Mouse (Mus musculus) adipocyte (in vitro differentiated cells): ENCODE results near the gene Plxdc1.

ENCODE experiments used
- DNase-seq: peaks from one replicate; pipeline ENCODE4 v3.0.0-alpha.2; 2016; ENCODE audit warnings: low spot score

The Plxdc1 gene

DNA sequence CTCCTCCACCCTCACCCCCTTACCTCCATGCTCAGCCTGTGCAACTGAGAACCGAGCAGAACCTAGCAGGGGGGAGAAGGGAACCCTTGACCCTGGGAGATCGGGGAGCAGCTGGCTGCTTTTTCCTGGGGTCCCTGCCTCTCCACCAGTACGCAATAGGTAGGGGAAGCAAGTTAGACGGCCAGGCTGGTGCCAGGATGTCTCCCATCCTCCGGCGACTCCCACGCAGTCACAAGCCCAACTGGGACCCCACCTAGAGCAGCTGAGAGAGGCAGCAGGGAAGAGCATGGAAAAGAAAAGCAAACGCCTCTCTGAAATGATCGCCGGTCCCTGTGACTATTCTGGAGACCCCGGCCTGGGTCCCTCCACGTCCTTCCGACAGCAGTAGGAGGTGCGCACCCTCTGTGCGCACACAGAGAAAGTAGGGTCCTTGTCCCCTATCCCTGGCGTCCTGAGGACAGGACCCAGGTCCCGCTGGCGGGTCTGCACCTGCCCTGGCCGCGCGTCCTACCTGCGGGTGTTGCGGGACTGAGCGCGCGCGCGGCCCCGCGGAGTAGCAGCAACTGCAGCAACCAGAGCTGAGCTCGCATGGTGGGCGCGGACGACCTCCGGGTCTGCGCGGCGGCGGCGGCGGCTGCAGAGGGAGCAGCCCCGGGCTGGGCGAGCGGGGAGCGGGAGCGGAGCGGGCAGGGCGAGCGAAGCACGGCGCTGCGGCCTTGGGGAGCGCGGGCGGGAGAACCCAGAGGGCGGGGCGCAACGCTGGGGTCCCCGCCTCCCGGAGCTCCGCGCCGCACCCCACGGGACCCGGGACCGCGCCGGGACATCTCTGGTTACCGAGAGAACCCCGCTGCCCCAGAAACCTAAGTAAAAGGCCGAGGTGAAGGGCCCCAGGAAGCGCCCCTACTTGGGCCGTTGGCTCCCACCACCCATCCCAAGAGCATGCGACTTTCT, at the start of gene Plxdc1:
Gene Plxdc1 (minus strand): TSS at position 718 of the 951 bp plus-strand sequence.
- no peak for DNase-seq

DNA sequence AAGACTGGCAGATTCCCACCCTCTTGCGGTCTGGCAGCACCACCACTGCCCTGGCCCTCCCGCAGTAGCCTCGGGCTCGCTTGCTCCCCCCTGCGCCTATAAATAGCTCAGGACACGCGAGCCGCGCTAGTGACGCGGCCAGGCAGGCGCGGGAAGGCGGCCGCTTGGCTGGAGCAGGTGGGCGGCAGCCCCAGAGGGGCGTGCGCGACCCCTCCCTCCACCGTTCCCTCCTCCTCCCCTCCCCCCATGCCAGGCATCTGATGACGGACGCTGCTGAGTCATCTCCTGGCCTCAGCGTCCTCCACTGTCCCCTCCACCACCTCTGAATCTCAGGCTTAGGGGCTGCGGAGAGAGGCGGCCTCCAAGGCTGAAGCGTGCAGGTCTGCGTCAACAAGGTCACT, 49.7 kb upstream of the Plxdc1 start:
- DNase-seq: no peak

DNA sequence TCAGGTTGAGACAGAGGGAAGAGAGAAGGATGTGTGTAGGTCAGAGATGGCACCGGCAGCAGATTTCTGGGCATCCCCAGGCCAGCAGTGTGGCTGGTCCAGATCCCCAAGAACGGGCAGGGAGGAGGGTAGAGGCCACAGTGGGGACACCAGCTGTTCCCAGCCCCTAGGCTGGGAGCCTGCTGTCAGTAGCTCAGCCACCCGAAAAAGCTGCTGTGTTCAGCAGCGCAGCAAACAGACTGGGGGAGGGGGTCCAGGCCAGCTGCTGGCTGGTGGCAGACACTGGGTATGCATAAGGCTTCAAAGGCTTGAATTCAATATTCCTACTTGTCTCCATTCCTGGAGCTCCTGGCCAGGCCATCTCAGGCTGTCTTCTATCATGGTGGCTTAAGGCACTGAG, 48.6 kb upstream of the Plxdc1 start:
- no peak for DNase-seq

DNA sequence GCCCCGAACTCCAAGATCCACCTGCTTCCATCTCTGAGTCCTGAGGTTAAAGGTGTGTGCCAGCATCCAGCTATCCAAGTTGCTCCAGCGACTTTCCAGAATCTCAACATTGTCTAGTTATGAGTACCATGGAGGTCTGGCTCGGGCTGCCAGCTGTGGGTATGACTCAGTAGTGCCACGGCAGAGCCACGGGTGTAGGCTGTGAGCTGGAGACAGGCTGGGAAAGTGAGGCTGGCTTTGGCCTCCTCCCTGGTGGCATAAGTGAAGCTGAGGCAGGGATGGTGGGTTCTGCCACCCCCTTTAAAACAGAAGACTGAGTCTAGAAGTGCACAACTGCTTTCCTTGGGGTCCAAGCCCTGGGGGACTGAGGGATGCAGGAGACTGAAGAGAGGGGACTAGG, 47.8 kb upstream of the Plxdc1 start:
- no peak for DNase-seq

DNA sequence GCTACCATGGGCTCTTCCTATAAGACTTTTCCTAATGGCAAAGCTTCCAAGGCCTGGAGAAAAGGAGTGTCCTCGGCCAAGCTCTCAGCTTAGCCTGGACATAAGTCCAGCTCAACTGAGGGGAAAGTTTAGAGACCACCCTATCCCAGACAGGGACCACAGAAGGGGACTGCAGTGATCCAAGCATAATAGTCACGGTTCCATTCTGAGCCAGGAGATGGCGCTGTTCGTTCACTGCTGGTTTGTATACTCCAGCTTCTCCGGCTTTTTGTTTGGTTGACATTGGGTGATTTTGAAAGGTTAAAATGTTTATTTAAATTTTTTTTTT, 45.2 kb upstream of the Plxdc1 start:
- DNase-seq: peak; percentile 84

DNA sequence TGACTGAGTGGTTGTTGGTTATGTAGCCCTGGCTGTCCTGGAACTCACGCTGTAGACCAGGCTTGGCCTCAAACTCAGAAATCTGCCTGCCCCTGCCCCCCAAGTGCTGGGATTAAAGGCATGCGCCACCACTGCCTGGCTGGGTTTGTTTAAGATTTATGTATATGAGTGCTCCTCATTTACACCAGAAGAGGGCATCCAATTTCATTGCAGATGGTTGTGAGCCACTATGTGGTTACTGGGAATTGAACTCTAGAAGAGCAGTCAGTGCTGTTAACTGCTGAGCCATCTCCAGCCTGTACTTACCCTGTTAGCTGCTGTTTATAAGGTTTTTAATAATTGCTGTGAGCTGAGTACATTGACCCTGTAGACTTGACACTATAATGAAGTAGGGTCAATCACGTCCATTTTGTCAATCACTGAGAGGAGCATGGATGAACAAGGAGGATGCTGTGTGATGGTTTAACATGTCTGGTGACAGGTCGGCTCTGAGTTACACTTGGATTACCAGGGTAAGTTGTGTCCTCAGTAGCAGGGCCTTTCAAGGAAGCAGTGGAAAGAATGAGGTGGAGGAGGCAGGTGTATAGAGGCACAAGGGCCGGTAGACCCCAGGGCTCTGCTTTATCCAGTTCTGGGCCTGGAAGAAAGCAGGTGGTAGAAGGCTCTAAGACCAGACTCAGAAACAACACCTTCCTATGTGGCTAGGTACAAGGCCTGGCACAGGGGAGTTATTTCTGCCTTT, 44.6 kb upstream of the Plxdc1 start:
- peak; percentile 35 for DNase-seq

DNA sequence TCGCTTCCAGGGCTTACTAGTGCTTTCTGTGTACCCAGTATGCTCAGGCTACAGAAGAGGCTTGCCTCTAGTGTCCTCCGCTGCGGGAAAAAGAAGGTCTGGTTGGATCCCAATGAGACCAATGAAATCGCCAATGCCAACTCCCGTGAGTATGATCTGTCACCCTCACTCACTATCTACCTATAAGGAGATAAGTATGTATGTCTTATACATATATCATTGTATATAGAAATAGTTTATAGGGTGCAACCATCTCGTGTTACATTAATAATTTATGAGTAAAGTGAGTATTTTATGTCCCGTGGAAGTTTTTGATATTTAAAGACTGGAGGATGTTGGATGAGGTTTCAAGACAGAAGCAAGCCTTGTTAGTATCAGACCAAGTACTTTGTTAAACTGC, 41.5 kb upstream of the Plxdc1 start:
- DNase-seq: no peak

DNA sequence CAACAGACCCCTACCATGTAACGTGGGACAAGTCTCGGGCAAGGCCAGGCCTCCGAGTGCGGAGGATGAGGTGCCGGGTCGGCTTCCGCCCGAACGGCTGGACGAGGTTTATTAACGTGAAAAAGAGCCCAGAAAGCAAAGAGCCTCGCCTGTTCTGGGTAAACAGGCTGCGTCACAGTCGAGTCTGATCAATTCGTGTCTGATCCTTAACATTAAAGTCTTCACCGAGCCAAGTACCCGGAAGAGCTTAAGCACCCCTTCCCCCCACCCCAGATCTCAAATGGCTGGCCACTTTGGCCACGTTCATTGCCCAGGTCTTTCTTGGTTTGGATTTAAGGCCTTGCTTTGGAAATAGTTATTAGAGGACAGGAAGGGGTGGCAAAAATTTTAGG, 41.0 kb upstream of the Plxdc1 start:
- peak; percentile 48 for DNase-seq

DNA sequence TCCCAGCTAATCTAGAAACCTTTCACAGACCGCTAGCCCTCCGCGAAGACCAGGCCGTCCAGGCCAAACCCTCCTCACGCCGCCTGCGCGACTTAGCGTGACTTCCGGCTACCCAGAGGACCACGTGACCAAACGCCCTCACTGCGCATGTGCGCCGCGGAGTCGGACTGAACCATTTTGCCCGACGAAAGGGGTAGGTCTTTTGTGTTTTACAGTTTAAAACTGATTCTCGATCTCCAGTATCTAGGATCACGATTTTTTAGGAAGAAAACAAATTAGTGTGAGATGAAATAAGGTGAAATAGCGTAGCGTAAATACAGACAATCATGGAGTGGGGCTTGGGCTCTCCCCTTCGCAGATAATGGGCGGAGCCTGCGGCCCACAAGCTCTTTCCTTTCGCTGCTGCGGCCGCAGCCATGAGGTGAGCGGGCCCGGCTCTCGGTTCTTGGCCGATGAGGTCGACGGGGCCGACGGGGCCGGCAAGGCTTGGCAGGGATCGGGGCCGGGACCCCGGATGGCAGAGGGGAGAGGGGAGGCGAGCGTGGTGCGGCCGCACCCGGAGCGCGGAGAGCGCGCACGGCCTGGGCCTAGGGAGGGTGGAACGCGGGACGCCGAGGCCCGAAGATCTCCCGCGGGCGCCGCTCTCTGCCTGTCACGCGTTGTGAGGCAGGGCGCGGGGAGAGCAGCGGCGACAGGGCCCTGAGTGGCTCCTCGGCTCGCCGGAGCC, 40.5 kb upstream of the Plxdc1 start, which contains the start of gene Rpl19:
Gene Rpl19 (plus strand): TSS at position 141 of the 727 bp plus-strand sequence.
- peak; percentile 95 for DNase-seq

DNA sequence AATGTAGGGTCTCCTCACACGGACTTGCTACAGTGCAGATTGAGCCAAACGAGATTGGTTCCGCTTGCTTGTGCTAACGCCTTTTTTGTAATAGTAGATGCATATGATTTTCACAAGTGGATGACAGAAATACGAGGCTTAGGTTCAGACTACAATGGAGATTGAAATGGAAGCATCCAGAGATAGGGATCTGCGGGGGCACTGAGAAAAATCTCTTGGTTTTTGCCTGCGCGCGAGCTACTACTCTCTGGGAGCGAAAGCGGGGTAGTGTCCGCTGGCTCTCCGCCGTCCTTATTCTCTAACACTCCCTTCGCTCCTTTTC, 40.0 kb upstream of the Plxdc1 start:
- DNase-seq: no peak

DNA sequence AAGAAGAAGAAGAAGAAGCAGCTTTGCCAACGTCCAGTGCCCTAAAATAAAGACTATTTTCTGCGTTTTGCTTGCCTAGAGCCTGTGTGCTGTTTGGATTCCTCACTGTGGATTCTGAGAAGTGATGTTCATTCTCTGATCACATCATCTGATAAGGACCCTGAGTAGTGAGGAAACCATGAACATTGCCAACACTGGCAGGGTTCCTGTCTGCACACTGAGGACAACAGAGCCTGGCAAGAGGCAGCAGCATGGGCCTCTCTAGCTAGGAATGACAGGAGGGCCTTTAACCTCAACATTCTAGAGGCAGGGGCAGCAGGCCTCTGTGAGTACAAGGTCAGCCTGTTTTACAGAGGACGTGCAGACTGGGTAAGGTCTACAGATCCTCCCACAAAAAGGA, 38.3 kb upstream of the Plxdc1 start:
- peak; percentile 73 for DNase-seq

DNA sequence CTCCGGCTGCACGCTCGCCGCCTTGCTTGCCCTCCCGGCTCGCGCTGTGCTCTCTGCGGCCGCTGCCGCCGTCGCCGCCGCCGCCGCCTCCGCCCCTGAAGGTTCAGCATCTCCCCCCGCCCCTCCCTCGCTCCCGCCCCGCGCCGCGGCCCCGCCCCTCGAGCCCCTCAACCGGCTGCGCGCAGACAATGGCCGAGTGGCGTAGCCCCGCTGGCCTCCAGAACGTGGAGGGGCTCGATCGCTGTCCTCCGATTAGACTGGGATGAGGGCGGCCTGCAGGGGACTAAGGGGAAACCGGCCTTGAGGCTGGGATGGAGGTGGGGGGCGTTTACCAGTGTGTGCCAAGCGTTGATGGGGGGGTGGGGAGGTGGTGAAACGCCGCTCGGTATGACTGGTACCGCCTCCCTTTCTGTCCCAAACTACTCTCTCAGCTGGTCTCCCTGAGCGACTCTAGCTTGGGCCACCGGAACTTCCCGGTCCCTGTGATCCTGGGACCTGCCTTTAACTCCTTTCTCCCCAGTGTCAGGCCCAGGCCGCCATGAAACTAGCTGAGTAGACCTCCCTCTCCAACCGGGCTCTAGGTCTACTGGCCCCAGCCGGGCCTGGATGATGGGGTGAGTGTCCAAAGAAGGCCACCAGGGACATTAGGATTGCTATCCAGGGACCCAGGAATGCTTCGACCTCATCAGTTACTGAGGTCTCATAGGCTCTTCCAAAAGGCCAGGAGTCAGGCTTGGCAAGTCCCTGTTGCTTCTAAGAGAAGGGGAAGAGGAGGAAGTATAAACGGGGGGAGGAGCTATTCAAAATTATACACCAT, 36.5 kb upstream of the Plxdc1 start, which contains the start of gene Cacnb1:
Gene Cacnb1 (minus strand): TSS at position 480 of the 817 bp plus-strand sequence.
- peak; percentile 62 for DNase-seq

DNA sequence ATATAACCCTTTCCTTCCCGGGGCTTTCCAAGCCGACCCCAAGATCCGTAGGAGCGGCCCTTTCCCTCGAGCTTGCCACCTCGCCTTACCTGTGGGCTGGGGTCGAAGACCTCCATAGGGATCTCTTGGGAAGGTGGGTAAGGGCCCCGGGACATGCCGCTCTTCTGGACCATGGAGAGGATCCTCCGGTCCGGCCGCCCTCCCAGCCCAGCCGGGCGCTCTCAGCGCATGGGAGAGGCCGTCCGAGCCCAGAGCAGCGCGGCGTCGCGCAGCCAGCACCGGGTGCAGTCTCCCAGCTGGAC, 36.0 kb upstream of the Plxdc1 start:
- DNase-seq: no peak

DNA sequence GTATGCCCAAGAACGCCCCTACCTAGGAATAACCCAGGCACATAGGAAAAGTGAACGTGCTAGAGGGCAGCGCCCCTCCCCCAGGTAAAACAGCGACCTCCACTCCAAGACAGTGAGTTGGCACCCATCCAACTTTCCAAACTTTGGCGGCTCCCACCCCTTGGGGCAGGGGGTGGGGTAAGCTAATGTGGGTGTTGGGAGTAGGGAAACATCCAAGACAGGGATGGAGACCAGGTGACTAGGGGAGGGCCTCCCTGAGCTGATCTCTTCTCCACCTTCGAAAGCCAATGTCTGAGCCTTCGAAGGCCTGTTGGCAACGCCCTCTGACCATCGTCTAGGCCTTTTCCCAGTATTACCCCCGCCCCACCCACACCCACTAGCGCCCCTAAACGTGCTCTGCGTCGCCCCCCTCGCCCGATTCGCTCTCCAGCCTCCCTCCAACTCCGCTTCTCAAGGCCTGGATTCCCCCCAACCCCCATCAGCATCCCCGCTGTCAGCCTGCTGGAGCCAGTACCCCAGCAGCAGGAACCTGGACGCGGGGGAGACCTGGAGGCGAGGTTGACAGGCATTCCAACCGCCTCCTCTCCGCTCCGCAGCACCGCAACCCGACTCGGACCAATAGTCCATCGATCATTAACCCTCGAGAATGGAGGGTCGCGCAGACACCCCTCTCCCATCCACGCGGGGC, 35.5 kb upstream of the Plxdc1 start:
- no peak for DNase-seq

DNA sequence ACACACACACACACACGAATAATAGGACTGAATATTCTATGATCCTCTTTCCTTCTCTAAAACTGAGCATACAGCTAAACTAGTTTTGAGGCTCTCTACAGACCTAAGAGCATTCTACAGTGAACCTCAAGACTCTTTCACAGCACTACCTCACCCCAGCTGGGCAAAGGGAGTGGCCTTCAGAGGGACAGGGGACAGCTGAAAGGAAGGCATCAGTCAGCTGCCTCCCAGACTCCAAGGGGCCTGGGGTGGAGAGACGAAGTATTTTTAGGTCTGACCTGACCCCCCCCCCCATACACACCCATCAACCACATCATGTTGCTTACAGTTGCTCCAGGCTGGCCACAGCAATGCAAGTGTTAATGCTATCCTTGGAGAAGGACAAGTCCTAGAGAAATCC, 34.9 kb upstream of the Plxdc1 start:
- no peak for DNase-seq

DNA sequence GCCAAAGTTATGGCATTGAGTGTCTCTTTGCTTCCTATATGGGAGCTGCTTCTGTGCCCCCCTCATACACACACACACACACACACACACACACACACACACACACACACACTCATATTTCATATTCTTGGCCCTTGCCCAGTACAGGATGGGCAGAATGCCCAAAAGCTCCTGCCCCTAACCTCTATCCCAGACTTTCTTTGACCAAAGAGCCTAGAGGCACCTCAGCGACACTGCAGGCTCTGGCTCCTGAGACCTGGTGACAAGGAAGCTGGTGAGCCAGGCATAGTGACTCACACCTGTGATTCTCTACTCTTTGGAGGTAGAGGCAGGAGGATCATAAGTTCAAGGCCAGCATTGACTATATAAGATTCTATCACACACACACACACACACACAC, 34.5 kb upstream of the Plxdc1 start:
- DNase-seq: peak; percentile 40

DNA sequence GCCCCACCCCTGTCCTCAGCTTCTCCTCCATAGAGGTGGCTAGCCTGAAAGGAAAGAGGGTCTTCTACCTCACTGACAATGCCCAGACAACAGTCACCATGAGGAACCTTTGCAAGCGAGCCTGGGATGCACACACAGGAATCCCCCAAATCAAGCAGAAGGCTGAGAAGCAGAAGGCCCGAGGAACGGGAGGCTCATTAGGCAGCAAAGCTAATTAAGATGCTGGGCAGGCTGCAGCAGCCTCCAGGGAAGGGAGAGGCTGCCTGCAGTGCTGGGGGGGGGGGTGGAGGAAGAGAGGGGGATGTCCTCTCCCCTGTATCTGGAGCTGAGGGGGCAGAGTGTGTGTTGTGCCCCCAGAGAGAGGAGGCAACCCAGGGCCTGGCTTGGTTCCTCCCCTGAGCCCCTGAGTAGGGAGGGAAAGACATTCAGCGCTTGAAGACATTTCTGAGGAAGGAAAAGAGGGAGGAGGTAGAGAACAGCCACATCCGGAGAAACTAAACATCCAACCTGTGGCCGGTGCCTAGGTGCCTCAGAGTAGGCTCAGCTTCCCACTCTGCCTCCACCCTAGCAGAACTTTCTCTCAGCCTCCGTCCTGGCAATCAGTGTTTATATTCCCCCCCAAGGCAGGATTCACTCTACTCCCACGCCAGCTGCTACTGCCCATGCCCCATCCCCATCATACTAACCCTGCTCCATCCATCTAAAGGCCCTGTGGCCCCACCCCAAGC, 33.8 kb upstream of the Plxdc1 start:
- no peak for DNase-seq

DNA sequence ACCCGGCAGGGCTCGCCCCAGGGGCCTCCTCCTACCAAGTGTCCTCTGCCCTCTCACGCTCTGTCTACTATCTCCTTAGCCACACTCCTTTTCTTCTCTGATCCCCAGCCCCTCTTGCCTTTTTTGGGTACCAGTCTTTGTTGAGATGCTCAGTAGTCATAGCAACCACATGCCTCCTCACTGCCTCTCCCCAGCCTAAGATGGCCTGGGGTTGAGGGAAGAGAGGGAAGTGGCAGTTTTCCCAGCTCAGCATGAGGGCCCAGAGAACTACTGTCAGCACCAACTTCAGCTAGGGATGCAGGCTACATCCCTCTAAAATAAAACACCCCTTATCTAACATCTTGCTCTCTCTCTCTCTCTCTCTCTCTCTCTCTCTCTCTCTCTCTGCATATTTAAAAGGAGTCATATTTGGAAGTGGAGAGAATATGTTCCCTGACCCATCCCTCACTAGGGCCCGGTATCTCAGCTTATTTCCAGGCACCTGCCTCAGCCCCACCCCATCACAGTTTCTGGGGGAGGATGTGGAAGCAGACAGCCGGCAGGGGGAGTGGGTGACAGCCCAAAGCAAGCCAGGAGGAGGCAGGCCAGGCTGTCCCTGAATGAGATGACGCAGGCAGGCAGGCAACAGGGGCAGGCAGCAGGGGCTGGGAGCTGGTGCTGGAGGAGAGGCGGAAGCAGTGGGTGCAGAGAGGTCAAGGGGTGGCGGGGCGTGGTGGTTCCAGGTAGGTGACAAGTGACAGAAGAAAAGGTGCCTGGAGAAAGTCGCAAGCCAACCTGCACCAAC, 32.8 kb upstream of the Plxdc1 start:
- DNase-seq: no peak

DNA sequence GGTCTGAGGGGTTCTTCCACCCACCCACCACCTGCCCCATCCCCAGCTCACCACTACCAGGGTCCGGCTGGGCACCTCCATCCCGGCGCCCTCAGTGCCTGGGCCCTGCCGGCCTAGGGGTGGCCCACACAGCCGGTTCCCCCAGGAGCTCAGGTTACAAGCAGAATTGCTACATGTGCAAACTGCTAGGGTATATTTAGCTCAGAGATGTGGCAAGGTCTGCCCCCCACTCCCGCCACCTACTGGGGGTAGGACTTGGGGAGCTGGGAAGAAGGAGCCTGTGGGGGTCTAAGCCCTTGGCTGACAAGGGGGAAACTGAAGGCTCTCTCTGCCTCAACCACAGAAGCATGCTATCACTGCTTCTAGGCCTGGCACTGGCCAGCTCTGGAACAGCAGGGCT, 32.0 kb upstream of the Plxdc1 start:
- DNase-seq: no peak

DNA sequence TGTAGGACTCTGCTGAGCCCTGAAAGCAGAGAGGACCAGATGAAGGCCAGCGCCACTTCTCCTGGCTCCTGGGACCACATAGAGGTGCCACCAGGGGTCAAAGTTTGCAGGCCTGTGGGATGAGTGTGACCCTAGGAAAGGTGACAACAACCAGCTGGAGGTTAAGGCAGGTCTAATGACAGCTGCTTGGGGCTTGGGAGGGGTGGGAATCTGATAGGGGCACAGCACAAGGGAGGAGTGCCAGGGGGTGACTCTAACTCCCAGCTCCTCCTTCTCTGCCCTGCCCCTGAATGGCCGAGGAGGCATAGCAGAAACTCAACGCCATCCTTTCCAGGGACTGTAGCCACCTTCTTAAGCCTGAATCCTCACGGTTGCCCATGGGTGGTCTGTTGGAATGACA, 30.6 kb upstream of the Plxdc1 start:
- no peak for DNase-seq
